Mouse (Mus musculus): Measurements from ENCODE around the gene Cenpl. TPM values are rescaled to one million over a fixed set of nuclear protein-coding genes. Genes with fewer than 3 reads are reported as not detected.

Cenpl gene
- total RNA-seq, 1 experiment from 2014 or later, result 5.2 TPM

DNA sequence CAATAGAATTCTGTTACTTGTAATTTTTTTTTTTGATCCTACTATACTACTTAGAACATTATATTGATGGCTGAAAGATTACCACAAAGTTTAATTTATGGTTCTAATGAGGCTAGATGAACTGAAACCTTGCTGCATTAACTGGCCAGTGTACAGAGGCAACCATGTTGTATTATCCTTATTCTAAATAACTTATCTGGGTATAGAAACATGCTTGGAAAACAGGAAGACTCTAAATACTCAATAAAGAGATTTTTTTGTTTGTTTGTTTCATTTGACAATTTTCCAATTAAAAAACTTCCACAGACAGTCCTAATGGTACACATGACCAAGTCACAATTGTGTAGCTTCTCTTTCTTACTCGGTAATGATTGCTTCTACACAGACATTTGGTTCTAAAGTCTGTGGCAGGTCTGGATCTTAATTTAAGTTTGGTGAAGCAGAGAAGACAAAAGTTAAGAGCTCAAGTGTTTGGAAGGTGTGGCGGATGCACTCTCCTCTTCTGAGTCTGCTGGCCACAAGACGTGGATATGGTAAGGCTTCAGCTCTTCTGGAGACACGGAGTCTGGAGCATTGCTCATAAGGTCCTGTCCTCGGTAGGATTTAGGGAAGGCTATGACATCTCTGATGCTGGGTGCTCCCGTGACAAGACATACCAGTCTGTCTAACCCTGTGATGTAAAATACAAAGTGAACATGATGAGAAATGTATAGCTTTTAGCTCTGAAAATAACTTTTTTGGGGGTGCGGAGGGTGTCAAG is 29.1 kb upstream of the Cenpl start:
- no peak for DNase-seq

DNA sequence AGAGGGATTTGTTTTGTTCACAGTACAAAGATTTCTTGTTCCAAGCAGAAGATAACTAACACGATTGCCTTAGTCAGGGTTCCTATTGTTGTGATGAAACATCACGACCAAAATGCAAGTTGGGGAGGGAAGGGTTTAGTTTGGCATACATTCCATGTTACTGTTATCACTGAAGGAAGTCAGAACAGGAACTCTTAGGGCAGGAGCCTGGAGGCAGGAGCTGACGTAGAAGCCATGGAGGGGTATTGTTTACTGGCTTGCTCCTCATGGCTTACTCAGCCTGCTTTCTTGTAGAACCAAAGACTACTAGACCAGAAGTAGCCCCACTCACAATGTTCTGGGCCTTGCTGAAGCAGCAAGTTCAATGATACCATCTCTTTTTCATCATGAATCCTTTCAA is 23.5 kb upstream of the Cenpl start:
- DNase-seq, result no peak

DNA sequence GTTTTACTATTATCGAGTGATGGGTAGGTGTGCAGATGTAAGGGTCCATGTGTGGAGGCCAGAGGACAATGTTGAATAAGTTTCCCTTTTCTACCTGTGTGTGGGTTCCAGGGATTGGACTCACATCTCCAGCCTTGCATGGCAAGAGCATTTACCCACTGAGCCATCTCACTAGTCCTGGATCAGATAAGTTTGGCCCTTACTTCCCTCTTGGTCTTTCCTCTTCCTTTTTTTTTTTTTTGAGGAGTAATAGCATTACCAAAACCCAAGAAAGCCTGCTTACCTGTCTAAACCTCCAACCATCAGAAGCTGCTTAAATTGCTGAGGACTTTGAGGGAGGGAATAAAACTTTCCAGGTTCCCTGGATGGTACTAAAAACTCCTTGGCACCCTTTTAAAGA is 13.3 kb upstream of the Cenpl start:
- DNase-seq, result no peak

DNA sequence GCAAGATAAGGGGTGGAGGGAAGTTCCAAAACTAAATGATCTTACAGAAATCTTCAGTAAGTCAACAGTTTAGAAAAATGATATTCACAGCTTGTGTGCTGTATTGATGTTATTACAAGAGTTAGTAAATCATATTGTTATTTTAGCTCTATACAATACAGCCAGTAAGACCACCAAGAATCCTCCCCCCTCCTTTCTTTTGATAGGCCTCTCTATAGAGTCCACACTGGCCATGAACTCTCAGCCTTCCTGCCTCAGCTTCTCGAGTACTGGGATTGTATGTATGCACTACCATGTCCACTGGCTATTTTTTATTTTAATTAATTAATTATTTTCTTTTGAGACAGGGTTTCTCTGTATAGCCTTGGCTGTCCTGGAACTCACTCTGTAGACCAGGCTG is 7.2 kb upstream of the Cenpl start:
- DNase-seq, result no peak

DNA sequence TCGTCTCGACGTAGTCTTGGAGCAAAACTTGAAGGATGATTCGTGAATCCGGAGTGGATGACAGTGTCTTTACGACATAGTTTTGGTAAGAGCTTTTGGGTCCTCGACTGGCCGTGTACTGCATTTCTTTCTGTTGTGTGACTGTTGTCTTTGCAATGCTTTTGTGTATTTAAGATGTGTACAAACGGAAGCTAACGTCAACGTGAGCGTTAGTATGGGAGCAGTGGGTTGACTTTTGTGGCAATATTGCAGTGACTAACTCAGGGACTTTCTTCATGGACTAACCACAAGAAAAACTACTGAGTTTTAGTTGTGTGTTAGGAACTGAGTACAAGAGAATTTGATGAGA is 733 bp downstream of the Cenpl start:
- DNase-seq, result no peak

DNA sequence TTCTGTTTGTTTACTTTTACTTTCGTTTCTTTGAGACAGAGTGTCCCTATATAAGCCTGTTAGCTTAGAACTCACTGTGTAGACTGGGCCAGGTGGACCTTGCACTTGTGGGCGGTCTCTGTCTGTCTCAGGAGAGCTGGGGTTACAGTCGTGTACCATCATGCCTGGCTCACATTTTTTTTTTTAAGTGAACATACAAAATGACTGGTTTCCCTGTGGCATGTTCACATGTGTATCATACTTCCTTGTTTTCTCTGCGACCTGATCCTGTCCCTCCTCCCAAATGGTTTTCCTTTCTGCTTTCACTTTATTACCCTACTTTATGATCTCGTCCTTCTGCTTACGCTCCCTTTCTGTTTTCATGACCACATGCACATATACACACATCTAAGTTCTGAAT is 5.7 kb downstream of the Cenpl start:
- no peak for DNase-seq

DNA sequence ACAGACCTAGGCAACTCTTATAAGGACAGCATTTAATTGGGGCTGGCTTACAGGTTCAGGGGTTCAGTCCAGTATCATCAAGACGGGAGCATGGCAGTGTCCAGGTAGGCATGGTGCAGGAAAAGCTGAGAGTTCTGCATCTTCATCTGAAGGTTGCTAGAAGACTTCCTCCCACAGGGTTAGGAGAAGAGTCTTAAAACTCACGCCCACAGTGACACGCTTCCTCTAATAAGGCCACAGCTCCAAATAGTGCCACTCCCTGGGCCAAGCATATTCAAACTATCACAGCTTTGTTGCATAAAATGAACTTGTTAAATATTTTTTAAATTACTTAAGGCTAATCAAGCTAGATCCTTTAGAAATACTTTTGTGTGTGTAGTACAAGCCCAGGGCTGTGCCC is 6.7 kb downstream of the Cenpl start:
- no peak for DNase-seq

DNA sequence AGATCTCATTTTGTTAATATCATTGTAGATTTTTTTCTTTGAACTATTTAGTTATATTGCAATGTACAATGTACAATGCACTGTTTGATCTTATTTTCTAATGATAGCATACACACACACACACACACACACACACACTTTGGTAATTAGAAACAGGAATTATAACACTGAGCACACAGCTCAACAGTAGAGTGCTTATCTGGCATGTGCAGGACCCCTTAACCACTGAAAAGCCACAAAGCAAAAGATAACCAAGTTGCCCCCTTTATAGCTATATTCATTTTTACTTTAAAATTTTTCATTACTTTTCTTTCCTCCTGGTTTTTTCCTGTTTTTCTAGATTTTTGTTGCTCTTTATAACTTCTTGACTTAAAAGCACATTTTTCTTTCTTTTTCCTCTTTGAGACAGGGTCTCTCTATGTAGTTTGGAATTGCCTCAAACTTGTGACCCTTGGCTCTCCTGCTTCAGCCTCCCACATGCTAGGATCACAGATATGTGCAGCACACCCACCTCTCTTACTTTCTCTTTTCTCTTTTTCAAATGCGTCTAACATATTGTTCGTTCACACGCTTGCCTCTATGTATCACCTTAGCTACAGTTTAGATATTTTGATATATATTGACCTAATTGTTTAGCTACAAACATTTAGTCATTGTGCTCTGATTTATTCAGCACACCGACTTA is 29.4 kb downstream of the Cenpl start:
- DNase-seq, result no peak

DNA sequence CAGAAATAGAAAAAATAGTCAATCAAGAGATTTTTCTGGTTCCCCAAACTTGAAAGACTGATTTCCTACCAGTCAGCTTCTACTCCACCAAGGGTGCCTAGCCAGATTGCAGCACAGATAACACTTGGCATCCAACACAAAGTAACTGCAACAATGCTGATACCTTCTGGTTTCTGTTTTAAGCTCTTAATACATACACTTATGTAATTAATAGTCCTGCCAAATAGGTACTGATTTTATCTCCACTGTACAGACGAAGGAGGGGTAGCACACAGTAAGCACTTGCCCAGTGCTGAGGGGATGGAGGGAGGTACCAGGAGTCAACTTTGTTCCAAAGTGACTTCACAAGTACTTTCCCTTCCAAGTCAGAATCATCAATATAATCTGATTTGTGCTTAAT is 33.3 kb downstream of the Cenpl start:
- DNase-seq, result no peak

DNA sequence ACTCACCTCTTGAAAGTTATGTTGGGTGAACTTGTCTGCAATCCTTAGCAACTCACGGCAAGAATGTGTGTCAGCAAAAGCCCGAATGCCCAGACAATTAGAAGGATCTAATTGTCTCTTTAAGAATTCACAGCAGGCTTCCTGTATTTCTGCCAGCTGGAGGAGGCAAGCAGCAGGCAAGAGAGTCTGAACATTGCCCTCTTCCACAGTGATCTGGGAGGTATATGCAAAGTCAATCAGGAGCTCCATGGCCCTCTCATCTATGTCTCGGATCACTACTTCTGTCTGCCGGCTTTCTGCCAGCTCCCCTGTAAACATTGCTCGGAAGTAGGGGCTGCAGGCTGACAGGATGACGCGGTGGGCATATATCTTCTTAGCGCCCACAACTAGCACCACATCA is 38.7 kb downstream of the Cenpl start:
- DNase-seq, result no peak

DNA sequence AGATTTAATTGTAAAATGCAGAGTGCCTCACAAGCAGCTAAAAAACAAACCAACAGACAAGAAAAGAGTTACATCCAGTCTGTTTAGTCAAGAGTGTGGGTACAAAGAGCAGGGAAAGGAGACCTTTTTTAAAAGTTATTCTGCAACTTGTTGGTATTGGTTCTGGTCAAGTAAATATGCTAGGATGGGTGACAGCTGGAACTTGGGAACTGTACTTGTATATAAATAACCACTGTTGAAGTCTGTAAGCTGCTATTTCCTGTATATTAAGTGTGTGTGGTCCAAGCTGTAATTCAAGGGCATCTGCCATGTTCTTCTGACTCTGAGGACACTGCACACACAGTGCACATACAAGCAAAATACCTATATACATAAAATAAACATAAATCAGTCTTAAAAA is 44.1 kb downstream of the Cenpl start:
- DNase-seq, result no peak

DNA sequence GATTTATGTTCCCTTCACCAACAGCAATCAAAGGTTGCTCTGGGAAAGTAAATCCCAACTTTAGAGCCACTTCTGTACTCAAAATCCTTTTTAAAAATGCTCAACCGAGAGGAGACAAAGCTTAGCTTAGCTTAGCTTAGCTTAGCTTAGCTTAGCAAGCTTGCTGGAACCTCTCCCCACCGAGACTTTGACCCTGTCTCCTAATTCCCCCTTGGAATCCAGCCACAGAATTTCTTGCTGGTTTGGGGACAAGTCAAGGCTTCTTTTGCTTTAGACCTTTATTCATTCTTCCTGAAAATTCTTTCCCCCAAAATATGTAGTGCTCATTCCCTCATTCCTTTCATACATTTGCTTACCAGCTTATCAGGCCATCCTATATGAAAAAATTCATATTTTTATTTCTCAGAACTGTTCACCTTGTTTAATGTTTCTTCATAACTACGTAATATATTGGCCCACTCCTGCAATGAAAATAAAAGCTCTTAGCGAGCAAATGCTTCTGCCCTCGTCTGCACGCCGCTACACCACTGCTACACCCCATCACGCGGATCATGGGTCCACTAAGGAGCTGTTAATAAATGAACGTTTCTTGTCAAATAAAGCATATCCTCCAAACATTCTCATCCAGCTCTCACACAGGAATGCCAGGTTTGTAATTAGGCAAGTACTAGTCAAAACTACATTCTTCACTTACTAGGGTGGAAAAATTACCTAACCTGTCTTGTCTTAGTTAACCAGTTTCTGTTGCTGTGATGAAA is 52.3 kb downstream of the Cenpl start:
- DNase-seq, result no peak

DNA sequence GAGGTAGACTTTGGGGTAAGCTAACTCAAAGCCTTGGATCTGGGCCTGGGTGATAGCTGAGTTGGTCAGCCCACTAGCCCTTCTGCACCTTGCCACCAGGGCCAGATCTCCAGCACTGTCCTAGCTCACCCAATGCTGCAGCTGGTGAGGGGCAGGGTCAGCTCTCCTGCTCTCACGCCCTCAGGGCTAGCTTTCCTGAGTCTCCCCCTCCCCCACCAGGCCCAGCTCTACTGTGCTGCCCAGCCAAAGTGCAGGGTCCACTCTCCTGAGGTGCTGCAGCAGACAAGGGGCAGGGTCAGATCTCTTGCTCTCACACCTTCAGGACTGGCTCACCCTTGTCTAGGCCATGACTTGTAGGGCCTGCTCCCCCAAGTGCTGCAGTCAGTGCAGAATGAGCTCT is 55.9 kb downstream of the Cenpl start:
- no peak for DNase-seq

DNA sequence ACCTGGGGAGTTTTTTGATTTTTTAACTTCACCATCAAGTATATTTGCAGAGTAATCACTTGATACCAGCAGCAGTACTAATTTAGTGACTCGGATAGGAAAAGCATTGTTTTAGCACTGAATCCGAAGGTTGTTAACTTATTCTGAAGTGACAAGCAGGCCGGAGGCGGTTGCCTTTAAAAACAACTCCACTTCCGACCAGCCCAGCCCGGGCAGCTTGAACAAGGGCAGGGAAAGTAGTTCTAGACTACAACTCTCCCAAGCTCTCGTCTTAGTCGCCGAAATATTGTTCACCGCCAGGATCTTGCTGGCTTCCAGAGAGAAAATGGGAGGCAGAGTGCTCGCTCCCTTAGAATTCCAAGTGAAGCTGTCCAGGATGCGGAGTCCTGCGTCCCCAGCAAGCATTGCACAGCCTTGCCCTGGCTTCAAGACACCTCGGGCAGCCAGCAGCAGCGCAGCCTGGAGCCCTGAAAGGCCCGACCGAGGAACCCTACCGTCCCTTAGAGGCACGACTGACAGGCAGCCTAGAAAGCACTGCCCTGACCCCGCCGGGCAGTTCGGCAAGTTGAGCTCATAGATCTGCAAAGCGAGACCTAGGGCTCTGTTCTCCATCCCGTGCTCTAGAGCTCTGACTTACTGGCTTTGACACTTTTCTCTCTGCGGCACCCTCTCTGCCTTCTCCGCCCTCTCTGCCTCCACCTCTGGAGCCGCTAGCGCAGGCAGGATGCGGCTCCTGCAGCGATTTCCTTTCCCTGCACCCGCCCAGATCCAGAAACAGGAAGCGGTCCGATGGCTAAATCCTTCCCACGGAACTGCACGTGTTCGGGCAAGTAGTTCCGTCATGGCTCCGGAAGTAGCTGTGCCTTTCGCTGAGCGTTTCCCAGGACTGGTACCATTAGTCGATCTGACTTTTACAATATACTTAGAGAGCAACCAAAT is 60.5 kb downstream of the Cenpl start, which contains the start of gene Klhl20:
TSS of gene Klhl20 (minus strand) at position 786 of the 939 bp plus-strand sequence.
- peak; percentile 90 for DNase-seq

Other genes starting within 250 kb of the Cenpl start
- gene Rc3h1, start 164.3 kb upstream of the Cenpl start, total RNA-seq (2021), result 46.7 and 50.2 TPM in 2 replicates
- 1.2 and 32.6 TPM in 2 replicates for gene Serpinc1, start 92.1 kb upstream of the Cenpl start, total RNA-seq (2021)
- gene Zbtb37, start 35.9 kb upstream of the Cenpl start, total RNA-seq (2021), result 13.8 and 27.0 TPM in 2 replicates
- 33.6 and 35.1 TPM in 2 replicates for gene Dars2, start 55 bp upstream of the Cenpl start, total RNA-seq (2021)
- 19.3 and 22.0 TPM in 2 replicates for gene Klhl20, start 60.8 kb downstream of the Cenpl start, total RNA-seq (2021)
- 4.9 and 5.2 TPM in 2 replicates for gene Ankrd45, start 72.0 kb downstream of the Cenpl start, total RNA-seq (2021)
- gene Tex50, start 88.6 kb downstream of the Cenpl start, total RNA-seq (2021), result not detected in 2 replicates
- 485 and 567 TPM in 2 replicates for gene Prdx6, start 180.5 kb downstream of the Cenpl start, total RNA-seq (2021)